ENCODE assay signal across 15 mouse cellular contexts in the genomic region with DNA sequence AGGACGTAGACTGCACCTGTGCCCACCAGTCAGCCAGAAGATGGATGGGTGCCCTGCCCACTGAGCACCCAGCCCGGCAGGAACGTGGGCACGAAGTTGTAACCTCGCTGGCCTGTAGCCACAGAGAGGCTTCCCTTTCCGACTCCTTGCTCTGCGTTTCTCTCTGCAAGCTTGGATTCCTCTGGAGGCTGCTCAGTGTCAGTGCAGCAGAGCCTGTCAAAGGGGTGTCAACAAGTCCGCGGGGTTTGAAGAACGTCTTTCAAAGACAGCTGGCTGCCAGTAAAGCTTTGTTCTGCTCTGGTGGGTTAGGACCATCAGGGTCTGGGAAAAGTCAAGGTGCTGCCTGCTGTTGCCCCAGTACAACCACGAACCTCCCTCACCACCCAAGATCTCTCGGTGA. TPM values are rescaled to one million over a fixed set of nuclear protein-coding genes. Genes with fewer than 3 reads are reported as not detected.
DNase-seq lines count a peak whose midpoint lies in the region; ATAC-seq and TF ChIP-seq lines count a peak whose summit lies in the region.
"Had no signal": no experiment of that assay in that cellular context is flagged by ENCODE, and none has a peak within 500 bp of the region (broad histone marks: within the 10 kb centered on the region; RNA-seq: fewer than 3 reads in every experiment).

No protein-coding gene starts in this region.

- no peak for ATAC-seq in heart, embryonic 12.5 days (ENCODE audit: insufficient number of reproducible peaks, low FRiP score)
- ATAC-seq in liver, embryonic 14.5 days (ENCODE audit: insufficient read depth) = no peak
- no peak for ATAC-seq in liver, embryonic 11.5 days (replicated peaks; ENCODE audit: low FRiP score)
- ATAC-seq in liver, postnatal 0 days = no peak

- H3K36me3 ChIP-seq in heart, embryonic 12.5 days = no peaks in the 10 kb centered on the region
- no peaks in the 10 kb centered on the region for H3K36me3 ChIP-seq in liver, embryonic 14.5 days (replicated peaks; ENCODE audit: control insufficient read depth, insufficient read depth, low read depth)
- no peaks in the 10 kb centered on the region for H3K36me3 ChIP-seq in liver, embryonic 11.5 days (ENCODE audit: control insufficient read depth, insufficient read depth, low read length)
- no peaks in the 10 kb centered on the region for H3K36me3 ChIP-seq in liver, postnatal 0 days (replicated peaks; ENCODE audit: insufficient read depth, low read length)
- H3K36me3 ChIP-seq: G1E; heart, embryonic 15.5 days; neural tube, embryonic 13.5 days had no signal

- H3K9me3 ChIP-seq in heart, embryonic 12.5 days (replicated peaks) = no peaks in the 10 kb centered on the region
- H3K9me3 ChIP-seq in liver, embryonic 14.5 days (ENCODE audit: control insufficient read depth, low read length) = no peaks in the 10 kb centered on the region
- H3K9me3 ChIP-seq in liver, embryonic 11.5 days (ENCODE audit: control insufficient read depth, low read length) = no peaks in the 10 kb centered on the region
- H3K9me3 ChIP-seq in liver, postnatal 0 days (ENCODE audit: low read length) = no peaks in the 10 kb centered on the region
- H3K9me3 ChIP-seq: heart, embryonic 15.5 days; neural tube, embryonic 13.5 days had no signal

- H3K4me3 ChIP-seq in heart, embryonic 12.5 days = no peak overlapping the region
- no peak overlapping the region for H3K4me3 ChIP-seq in liver, embryonic 14.5 days (ENCODE audit: insufficient read depth in 1 of 2, low read depth in 2 of 2, low read length in 2 of 2)
- no peak overlapping the region for H3K4me3 ChIP-seq in liver, embryonic 11.5 days (ENCODE audit: low read depth, low read length)
- H3K4me3 ChIP-seq in liver, postnatal 0 days (ENCODE audit: low read depth, low read length) = no peak overlapping the region
- H3K4me3 ChIP-seq: gastrocnemius, adult 2 months; heart, embryonic 15.5 days; neural tube, embryonic 13.5 days had no signal

- H3K9ac ChIP-seq in heart, embryonic 12.5 days = no peak overlapping the region
- H3K9ac ChIP-seq in liver, embryonic 14.5 days (replicated peaks) = no peak overlapping the region
- no peak overlapping the region for H3K9ac ChIP-seq in liver, embryonic 11.5 days (ENCODE audit: low read depth, low read length)
- H3K9ac ChIP-seq in liver, postnatal 0 days (replicated peaks) = no peak overlapping the region
- H3K9ac ChIP-seq: heart, embryonic 15.5 days; neural tube, embryonic 13.5 days had no signal

- peaks cover 96% of the 10 kb centered on the region for H3K27me3 ChIP-seq in heart, embryonic 12.5 days (replicated peaks)
- peaks cover 48% of the 10 kb centered on the region for H3K27me3 ChIP-seq in liver, embryonic 14.5 days (ENCODE audit: control insufficient read depth, insufficient read depth, low read length)
- peaks cover 75% of the 10 kb centered on the region for H3K27me3 ChIP-seq in liver, embryonic 11.5 days (replicated peaks; ENCODE audit: control insufficient read depth, insufficient read depth, low read length)
- peaks cover 66% of the 10 kb centered on the region for H3K27me3 ChIP-seq in liver, postnatal 0 days (ENCODE audit: insufficient read depth, low read length)

- DNase-seq in heart, adult 9 months (ENCODE audit: low spot score in 2 of 2) = no peak
- DNase-seq in liver, embryonic 14.5 days (ENCODE audit: low read depth in 3 of 3, low spot score in 3 of 3) = no peak
- DNase-seq in liver, embryonic 11.5 days (ENCODE audit: low spot score) = no peak
- DNase-seq in embryo, embryonic 10.5 days (ENCODE audit: low spot score) = peak; percentile 63
- no peak for DNase-seq in liver, postnatal 0 days
- DNase-seq in MN1 (ENCODE audit: low spot score) = no peak
- DNase-seq in left cerebral cortex, adult 18-20 months (ENCODE audit: low spot score in 2 of 2) = no peak
- DNase-seq: B cell, adult 2 months; gastrocnemius, adult 2 months; kidney, adult 18-20 months; right cerebral cortex, adult 18-20 months had no signal

- H3K4me2 ChIP-seq in heart, embryonic 12.5 days = 0 out of 2 replicates have a peak overlapping the region, but pooled peaks have one; percentile 11
- no peak overlapping the region for H3K4me2 ChIP-seq in liver, embryonic 14.5 days (ENCODE audit: low read depth)
- no peak overlapping the region; the same call in 1 of the 2 replicates for H3K4me2 ChIP-seq in liver, embryonic 11.5 days
- H3K4me2 ChIP-seq in liver, postnatal 0 days (ENCODE audit: low read depth, low read length) = no peak overlapping the region
- H3K4me2 ChIP-seq: heart, embryonic 15.5 days; neural tube, embryonic 13.5 days had no signal

- TF ChIP-seq EP300 in liver, embryonic 14.5 days (IDR thresholded peaks at IDR 0.05; ENCODE audit: low read depth) = no peak
- TF ChIP-seq EP300 in liver, postnatal 0 days (IDR thresholded peaks at IDR 0.05; ENCODE audit: low read depth) = no peak

- H3K4me1 ChIP-seq in heart, embryonic 12.5 days (replicated peaks) = peaks cover 16% of the 10 kb centered on the region
- H3K4me1 ChIP-seq in liver, embryonic 14.5 days (replicated peaks; ENCODE audit: control insufficient read depth in 2 of 2, insufficient read depth in 2 of 2, low read length in 1 of 2) = no peaks in the 10 kb centered on the region
- H3K4me1 ChIP-seq in liver, embryonic 11.5 days (replicated peaks; ENCODE audit: control insufficient read depth, insufficient read depth, low read length) = peaks cover 8% of the 10 kb centered on the region; the same call in 1 of the 2 replicates
- 0 out of 2 replicates have a peak, but pooled peaks cover 2% of the 10 kb centered on the region for H3K4me1 ChIP-seq in liver, postnatal 0 days (ENCODE audit: insufficient read depth)

- no peak overlapping the region for H3K27ac ChIP-seq in heart, embryonic 12.5 days (ENCODE audit: poor library complexity, severe bottlenecking)
- H3K27ac ChIP-seq in liver, embryonic 14.5 days = no peak overlapping the region
- H3K27ac ChIP-seq in liver, embryonic 11.5 days (ENCODE audit: low read depth, low read length) = no peak overlapping the region
- 0 out of 2 replicates have a peak overlapping the region, but pooled peaks have one; percentile 6 for H3K27ac ChIP-seq in liver, postnatal 0 days (ENCODE audit: low read depth)
- H3K27ac ChIP-seq: gastrocnemius, adult 2 months; heart, embryonic 15.5 days; neural tube, embryonic 13.5 days had no signal

- 3% methylated on average over 12 of the region's 12 CpGs for WGBS in heart, embryonic 12.5 days
- 5% methylated on average over 12 of the region's 12 CpGs for WGBS in liver, embryonic 14.5 days (ENCODE audit: insufficient replicate concordance)
- WGBS in liver, embryonic 11.5 days = 6% methylated on average over 12 of the region's 12 CpGs
- 7% methylated on average over 12 of the region's 12 CpGs for WGBS in liver, postnatal 0 days (ENCODE audit: insufficient replicate concordance)

- peak; percentile 16; the same call in 1 of the 2 replicates for TF ChIP-seq CTCF in liver, embryonic 14.5 days (IDR thresholded peaks at IDR 0.05; ENCODE audit: low read depth)
- peak; percentile 37 for TF ChIP-seq CTCF in liver, postnatal 0 days (IDR thresholded peaks at IDR 0.05; ENCODE audit: low read depth)

RNA-seq across cellular contexts. Expression of gene Foxf1, which starts 12.7 kb away (rescaled TPM):
- 0.68 and 3.7 TPM in 2 replicates for polyA plus RNA-seq in heart, embryonic 12.5 days (2016; fragmentation: Nextera tagmentation; extraction: Ambion mirVana)
- polyA plus RNA-seq in liver, embryonic 14.5 days (2012; rRNA removed) = 2.5 and 3.7 TPM in 2 replicates
- 2.3 and 2.8 TPM in 2 replicates for polyA plus RNA-seq in liver, embryonic 14.5 days (2014; fragmentation: Nextera tagmentation; extraction: Ambion mirVana)
- polyA plus RNA-seq in liver, embryonic 11.5 days (2014; fragmentation: Nextera tagmentation; extraction: Ambion mirVana) = 37.6 and 37.8 TPM in 2 replicates
- 2.7 and 3.1 TPM in 2 replicates for polyA plus RNA-seq in liver, postnatal 0 days (2015; fragmentation: Nextera tagmentation; extraction: Ambion mirVana)
- under 1 TPM; 0.67 to 0.98 TPM for total RNA-seq in left cerebral cortex, adult 18-20 months (2021)
- polyA plus RNA-seq: G1E had no signal

RNA-seq across cellular contexts. Expression of gene Mthfsd, which starts 36.7 kb away (rescaled TPM):
- polyA plus RNA-seq in heart, embryonic 12.5 days (2016; fragmentation: Nextera tagmentation; extraction: Ambion mirVana) = 45.2 and 45.8 TPM in 2 replicates
- polyA plus RNA-seq in liver, embryonic 14.5 days (2012; rRNA removed) = 18.0 and 20.3 TPM in 2 replicates
- 21.5 and 24.7 TPM in 2 replicates for polyA plus RNA-seq in liver, embryonic 14.5 days (2014; fragmentation: Nextera tagmentation; extraction: Ambion mirVana)
- polyA plus RNA-seq in liver, embryonic 11.5 days (2014; fragmentation: Nextera tagmentation; extraction: Ambion mirVana) = 48.1 and 50.6 TPM in 2 replicates
- polyA plus RNA-seq in liver, postnatal 0 days (2015; fragmentation: Nextera tagmentation; extraction: Ambion mirVana) = 12.9 and 13.7 TPM in 2 replicates
- 10 to 100 TPM; 37.1 to 43.3 TPM for total RNA-seq in left cerebral cortex, adult 18-20 months (2021)

RNA-seq across cellular contexts. Expression of gene Foxc2, which starts 44.5 kb away (rescaled TPM):
- polyA plus RNA-seq in heart, embryonic 12.5 days (2016; fragmentation: Nextera tagmentation; extraction: Ambion mirVana) = 20.7 and 20.8 TPM in 2 replicates
- 0.06 TPM in 2 replicates for polyA plus RNA-seq in liver, embryonic 14.5 days (2012; rRNA removed)
- 0.06 TPM in 1 of 2 replicates, not detected in the other for polyA plus RNA-seq in liver, embryonic 14.5 days (2014; fragmentation: Nextera tagmentation; extraction: Ambion mirVana)
- polyA plus RNA-seq in liver, embryonic 11.5 days (2014; fragmentation: Nextera tagmentation; extraction: Ambion mirVana) = 2.6 and 3.4 TPM in 2 replicates
- 0.04 and 0.05 TPM in 2 replicates for polyA plus RNA-seq in liver, postnatal 0 days (2015; fragmentation: Nextera tagmentation; extraction: Ambion mirVana)
- total RNA-seq in left cerebral cortex, adult 18-20 months (2021) = 1 to 10 TPM; 2.3 to 2.6 TPM
- total RNA-seq: G1E had no signal

RNA-seq across cellular contexts. Expression of gene Foxl1, which starts 56.3 kb away (rescaled TPM):
- polyA plus RNA-seq in heart, embryonic 12.5 days (2016; fragmentation: Nextera tagmentation; extraction: Ambion mirVana) = 0.78 and 1.2 TPM in 2 replicates
- polyA plus RNA-seq in liver, embryonic 14.5 days (2012; rRNA removed) = 0.07 and 0.10 TPM in 2 replicates
- 0.05 and 0.08 TPM in 2 replicates for polyA plus RNA-seq in liver, embryonic 14.5 days (2014; fragmentation: Nextera tagmentation; extraction: Ambion mirVana)
- 0.61 and 0.73 TPM in 2 replicates for polyA plus RNA-seq in liver, embryonic 11.5 days (2014; fragmentation: Nextera tagmentation; extraction: Ambion mirVana)
- not detected in 2 replicates for polyA plus RNA-seq in liver, postnatal 0 days (2015; fragmentation: Nextera tagmentation; extraction: Ambion mirVana)
- under 1 TPM in 1 of 2 experiments, not detected in 1; 0.16 TPM for total RNA-seq in left cerebral cortex, adult 18-20 months (2021)
- total RNA-seq: G1E; gastrocnemius, adult 2 months had no signal
- polyA plus RNA-seq: G1E had no signal
